Mouse (Mus musculus): ENCODE measurements around the gene Zfp729b. TPM values are rescaled to one million over a fixed set of nuclear protein-coding genes. Genes with fewer than 3 reads are reported as not detected.

The Zfp729b gene
- polyA plus RNA-seq, 1 experiment from 2014 or later: 4.3 TPM

Other genes starting within 250 kb of the Zfp729b start
- not detected in 2 replicates for gene Gm28044, start 249.2 kb downstream of the Zfp729b start, polyA plus RNA-seq (2015; fragmentation: Nextera tagmentation; extraction: Ambion mirVana)
- 1.3 TPM in 2 replicates for gene Zfp953, start 249.1 kb downstream of the Zfp729b start, polyA plus RNA-seq (2015; fragmentation: Nextera tagmentation; extraction: Ambion mirVana)
- gene Gm28041, start 234.0 kb downstream of the Zfp729b start, polyA plus RNA-seq (2015; fragmentation: Nextera tagmentation; extraction: Ambion mirVana): 0.44 and 0.50 TPM in 2 replicates
- 1.6 and 2.4 TPM in 2 replicates for gene Zfp456, start 233.9 kb downstream of the Zfp729b start, polyA plus RNA-seq (2015; fragmentation: Nextera tagmentation; extraction: Ambion mirVana)
- 8.5 and 10.1 TPM in 2 replicates for gene Zfp429, start 209.9 kb downstream of the Zfp729b start, polyA plus RNA-seq (2015; fragmentation: Nextera tagmentation; extraction: Ambion mirVana)
- 1.1 TPM in 2 replicates for gene Zfp459, start 188.3 kb downstream of the Zfp729b start, polyA plus RNA-seq (2015; fragmentation: Nextera tagmentation; extraction: Ambion mirVana)
- 10.7 and 12.0 TPM in 2 replicates for gene Zfp874a, start 158.1 kb downstream of the Zfp729b start, polyA plus RNA-seq (2015; fragmentation: Nextera tagmentation; extraction: Ambion mirVana)
- gene Zfp874b, start 125.4 kb downstream of the Zfp729b start, polyA plus RNA-seq (2015; fragmentation: Nextera tagmentation; extraction: Ambion mirVana): 2.6 and 3.4 TPM in 2 replicates
- 14.4 and 15.2 TPM in 2 replicates for gene Zfp58, start 109.2 kb downstream of the Zfp729b start, polyA plus RNA-seq (2015; fragmentation: Nextera tagmentation; extraction: Ambion mirVana)
- gene Gm26965, start 83.6 kb downstream of the Zfp729b start, polyA plus RNA-seq (2015; fragmentation: Nextera tagmentation; extraction: Ambion mirVana): not detected in 2 replicates
- 26.1 and 28.3 TPM in 2 replicates for gene Zfp87, start 83.5 kb downstream of the Zfp729b start, polyA plus RNA-seq (2015; fragmentation: Nextera tagmentation; extraction: Ambion mirVana)
- gene Zfp748, start 55.9 kb downstream of the Zfp729b start, polyA plus RNA-seq (2015; fragmentation: Nextera tagmentation; extraction: Ambion mirVana): 13.5 and 16.0 TPM in 2 replicates
- not detected in 2 replicates for gene Gm49345, start 28.1 kb upstream of the Zfp729b start, polyA plus RNA-seq (2015; fragmentation: Nextera tagmentation; extraction: Ambion mirVana)
- gene Zfp729a, start 28.1 kb upstream of the Zfp729b start, polyA plus RNA-seq (2015; fragmentation: Nextera tagmentation; extraction: Ambion mirVana): 3.1 TPM in 2 replicates
- 11.0 and 13.4 TPM in 2 replicates for gene Zfp738, start 77.4 kb upstream of the Zfp729b start, polyA plus RNA-seq (2015; fragmentation: Nextera tagmentation; extraction: Ambion mirVana)
- gene Zfp65, start 119.5 kb upstream of the Zfp729b start, polyA plus RNA-seq (2015; fragmentation: Nextera tagmentation; extraction: Ambion mirVana): 7.1 and 7.3 TPM in 2 replicates
- 6.3 and 6.4 TPM in 2 replicates for gene Zfp85, start 145.5 kb upstream of the Zfp729b start, polyA plus RNA-seq (2015; fragmentation: Nextera tagmentation; extraction: Ambion mirVana)
- gene Zfp493, start 170.0 kb upstream of the Zfp729b start, polyA plus RNA-seq (2015; fragmentation: Nextera tagmentation; extraction: Ambion mirVana): 2.6 and 2.7 TPM in 2 replicates
- 8.7 and 9.4 TPM in 2 replicates for gene Zfp273, start 204.0 kb upstream of the Zfp729b start, polyA plus RNA-seq (2015; fragmentation: Nextera tagmentation; extraction: Ambion mirVana)
- 2.1 and 3.6 TPM in 2 replicates for gene Gm10037, start 221.4 kb upstream of the Zfp729b start, polyA plus RNA-seq (2015; fragmentation: Nextera tagmentation; extraction: Ambion mirVana)

All from kidney, embryonic 16.5 days (tissue).